ENCODE assay signal across 7 mouse cellular contexts in genomic region chr9:108095518-108095917, GRCm38 (mm10). TPM values are rescaled to one million over a fixed set of nuclear protein-coding genes. Genes with fewer than 3 reads are reported as not detected.
DNase-seq lines count a peak whose midpoint lies in the region; ATAC-seq and TF ChIP-seq lines count a peak whose summit lies in the region.

No protein-coding gene starts in this region.

- TF ChIP-seq CTCF in MEL (IDR thresholded peaks at IDR 0.05 in 2 of 3, conservative IDR thresholded peaks at IDR 0.05 in 1 of 3; ENCODE audit: control insufficient read depth in 1 of 3, insufficient read depth in 1 of 3, low read depth in 2 of 3, low read length in 3 of 3, poor library complexity in 1 of 3, severe bottlenecking in 1 of 3) = peak; percentile 60 to 78 (median 78)
- TF ChIP-seq CTCF in spleen, adult 2 months (IDR thresholded peaks at IDR 0.05; ENCODE audit: extremely low read depth, insufficient read depth, insufficient read length, insufficient replicate concordance) = peak; percentile 62; the same call in 1 of the 2 replicates

- peak overlapping the region; percentile 66 to 77 for H3K4me3 ChIP-seq in MEL (ENCODE audit: control insufficient read depth in 1 of 2, insufficient read depth in 1 of 2, low read depth in 2 of 2, low read length in 2 of 2)
- H3K4me3 ChIP-seq in heart, embryonic 11.5 days (ENCODE audit: low read depth, low read length) = peak overlapping the region; percentile 91
- H3K4me3 ChIP-seq in kidney, embryonic 16.5 days (ENCODE audit: low read length) = peak overlapping the region; percentile 71
- peak overlapping the region; percentile 68 for H3K4me3 ChIP-seq in macrophage (ENCODE audit: inconsistent target)
- H3K4me3 ChIP-seq in spleen, adult 2 months (ENCODE audit: extremely low read depth, insufficient read depth, insufficient read length) = no peak overlapping the region

- H3K27me3 ChIP-seq in MEL (ENCODE audit: control insufficient read depth in 1 of 2, insufficient read depth in 2 of 2, low read length in 2 of 2) = no peaks in the 10 kb centered on the region
- no peaks in the 10 kb centered on the region for H3K27me3 ChIP-seq in heart, embryonic 11.5 days (ENCODE audit: control insufficient read depth, insufficient read depth, low read length)
- no peaks in the 10 kb centered on the region for H3K27me3 ChIP-seq in kidney, embryonic 16.5 days (ENCODE audit: insufficient read depth, low read length)
- no peaks in the 10 kb centered on the region for H3K27me3 ChIP-seq in spleen, adult 2 months (ENCODE audit: control insufficient read depth, insufficient read depth, low read length)

- peak; percentile 82 for TF ChIP-seq RAD21 in MEL (IDR thresholded peaks at IDR 0.05; ENCODE audit: low read depth, low read length)

- no peaks in the 10 kb centered on the region for H3K9me3 ChIP-seq in MEL (replicated peaks; ENCODE audit: insufficient read depth, low read length)
- no peaks in the 10 kb centered on the region for H3K9me3 ChIP-seq in heart, embryonic 11.5 days (replicated peaks; ENCODE audit: control insufficient read depth, low read length)
- no peaks in the 10 kb centered on the region for H3K9me3 ChIP-seq in kidney, embryonic 16.5 days (ENCODE audit: low read length)

- H3K9ac ChIP-seq in MEL (ENCODE audit: control insufficient read depth, low read depth, low read length, poor library complexity, severe bottlenecking) = peak overlapping the region; percentile 69
- H3K9ac ChIP-seq in heart, embryonic 11.5 days (ENCODE audit: low read depth, low read length) = peak overlapping the region; percentile 91
- H3K9ac ChIP-seq in kidney, embryonic 16.5 days (replicated peaks; ENCODE audit: low read length) = peak overlapping the region; percentile 81; the same call in 1 of the 2 replicates

- ATAC-seq in CD4-positive, CD25-positive, alpha-beta regulatory T cell, adult 4 months = peak; percentile 38
- peak; percentile 46 for ATAC-seq in common myeloid progenitor, adult 5-6 weeks (replicated peaks; ENCODE audit: low read depth, poor library complexity, severe bottlenecking)
- no peak for ATAC-seq in heart, embryonic 11.5 days (replicated peaks; ENCODE audit: insufficient number of reproducible peaks, low FRiP score, low TSS enrichment)
- ATAC-seq in kidney, embryonic 16.5 days (ENCODE audit: low FRiP score, low TSS enrichment) = no peak

- H3K4me1 ChIP-seq in MEL (ENCODE audit: control insufficient read depth in 1 of 2, insufficient read depth in 2 of 2, low read length in 2 of 2) = peaks cover 3 to 10% of the 10 kb centered on the region in 2 experiments; a peak in 3 of 4 replicates
- H3K4me1 ChIP-seq in heart, embryonic 11.5 days (ENCODE audit: control insufficient read depth, insufficient read depth, low read length) = peaks cover 24% of the 10 kb centered on the region; the same call in 1 of the 2 replicates
- H3K4me1 ChIP-seq in kidney, embryonic 16.5 days (ENCODE audit: insufficient read depth, low read length) = peaks cover 20% of the 10 kb centered on the region
- peaks cover 3% of the 10 kb centered on the region; the same call in 1 of the 2 replicates for H3K4me1 ChIP-seq in spleen, adult 2 months (ENCODE audit: control insufficient read depth, insufficient read depth, insufficient read length)

- TF ChIP-seq EP300 in MEL (IDR thresholded peaks at IDR 0.05; ENCODE audit: low read depth in 1 of 2, low read length in 2 of 2) = no peak

- 16% methylated on average over 3 of the region's 3 CpGs for WGBS in heart, embryonic 11.5 days (ENCODE audit: insufficient replicate concordance)
- WGBS in kidney, embryonic 16.5 days = 6% methylated on average over 3 of the region's 3 CpGs
- 10% methylated on average over 3 of the region's 3 CpGs for WGBS in macrophage (ENCODE audit: missing documents)
- 10% methylated on average over 3 of the region's 3 CpGs for WGBS in spleen, adult 2 months

- peak; percentile 89 for DNase-seq in MEL (ENCODE audit: low read depth, low spot score)
- DNase-seq in spleen, adult 2 months (ENCODE audit: low read depth in 1 of 2, low spot score in 2 of 2) = peak in 1 of 2 experiments; percentile 50

- peak overlapping the region; percentile 85 for H3K27ac ChIP-seq in MEL (ENCODE audit: control insufficient read depth, low read depth, low read length)
- peak overlapping the region; percentile 68 for H3K27ac ChIP-seq in heart, embryonic 11.5 days (ENCODE audit: low read depth, low read length)
- 0 out of 2 replicates have a peak overlapping the region, but pooled peaks have one; percentile 29 for H3K27ac ChIP-seq in kidney, embryonic 16.5 days (ENCODE audit: low read length)
- H3K27ac ChIP-seq in macrophage = no peak overlapping the region
- H3K27ac ChIP-seq in spleen, adult 2 months (ENCODE audit: insufficient read depth, low read length) = no peak overlapping the region

- TF ChIP-seq POLR2A in MEL (IDR thresholded peaks at IDR 0.05; ENCODE audit: control insufficient read depth in 1 of 2, insufficient read depth in 1 of 2, low read depth in 1 of 2, low read length in 2 of 2, poor library complexity in 1 of 2) = no peak
- TF ChIP-seq POLR2A in spleen, adult 2 months (IDR thresholded peaks at IDR 0.05; ENCODE audit: low read depth, low read length) = no peak

- H3K4me2 ChIP-seq in heart, embryonic 11.5 days = peak overlapping the region; percentile 96
- peak overlapping the region; percentile 79 for H3K4me2 ChIP-seq in kidney, embryonic 16.5 days (replicated peaks; ENCODE audit: low read depth, low read length)

- peaks cover 10% of the 10 kb centered on the region for H3K79me2 ChIP-seq in MEL (ENCODE audit: control insufficient read depth, insufficient read depth, low read length, poor library complexity)
- H3K79me2 ChIP-seq in macrophage (ENCODE audit: inconsistent target) = peaks cover 10% of the 10 kb centered on the region; the same call in 1 of the 2 replicates

- H3K36me3 ChIP-seq in MEL (ENCODE audit: control insufficient read depth in 1 of 2, insufficient read depth in 2 of 2, low read length in 2 of 2) (no peaks in the 10 kb centered on the region; a peak in 1 of 4 replicates), macrophage (ENCODE audit: inconsistent target) (peaks cover 29% of the 10 kb centered on the region)
- peaks cover 9% of the 10 kb centered on the region for H3K36me3 ChIP-seq in heart, embryonic 11.5 days (ENCODE audit: control insufficient read depth, insufficient read depth, low read length)
- peaks cover 21% of the 10 kb centered on the region for H3K36me3 ChIP-seq in kidney, embryonic 16.5 days (ENCODE audit: insufficient read depth, low read length)
- H3K36me3 ChIP-seq in spleen, adult 2 months (ENCODE audit: control insufficient read depth, insufficient read depth, low read length) = peaks cover 21% of the 10 kb centered on the region

RNA-seq across cellular contexts. Expression of gene Apeh, which starts 1.1 kb away (rescaled TPM):
- 10 to 100 TPM; 52.2 to 70.5 TPM for polyA plus RNA-seq in CD4-positive, CD25-positive, alpha-beta regulatory T cell, adult 4 months (2017; shearing (Covaris generic))
- total RNA-seq in MEL (2012; rRNA removed) = 57.5 and 76.1 TPM in 2 replicates
- polyA plus RNA-seq in MEL (2012; ENCODE audit: insufficient read depth in 1 of 2, insufficient read length in 2 of 2, low read depth in 1 of 2, low replicate concordance in 2 of 2, missing spikeins in 1 of 2) (10 to 100 TPM in 1 of 2 experiments, not detected in 1; 69.0 TPM), macrophage (2018) (30.5 to 37.0 TPM (median 32.8 TPM) in 3 replicates)
- total RNA-seq in common myeloid progenitor, adult 5-6 weeks (2017) = 60.8 and 79.3 TPM in 2 replicates
- 64.5 and 70.7 TPM in 2 replicates for polyA plus RNA-seq in heart, embryonic 11.5 days (2014; fragmentation: Nextera tagmentation; extraction: Ambion mirVana)
- polyA plus RNA-seq in kidney, embryonic 16.5 days (2015; fragmentation: Nextera tagmentation; extraction: Ambion mirVana) = 87.8 and 93.0 TPM in 2 replicates
- total RNA-seq in macrophage (2018; cell fraction: chromatin; rRNA removed) = 100 to 1,000 TPM in 15 of 26 experiments, 10 to 100 TPM in 11; 38.8 to 163 (median 114) TPM
- 10 to 100 TPM; 26.4 to 51.2 (median 37.4) TPM for total RNA-seq in macrophage (2018; cell fraction: cytosol; rRNA removed)
- 100 to 1,000 TPM in 1 of 26 experiments, 10 to 100 TPM in 25; 35.1 to 106 (median 59.2) TPM for total RNA-seq in macrophage (2018; cell fraction: nucleus; rRNA removed)
- 136 and 157 TPM in 2 replicates for polyA plus RNA-seq in spleen, adult 2 months (2012; rRNA removed)

RNA-seq across cellular contexts. Expression of gene Rnf123, which starts 12.4 kb away (rescaled TPM):
- 10 to 100 TPM; 68.1 to 87.9 TPM for polyA plus RNA-seq in CD4-positive, CD25-positive, alpha-beta regulatory T cell, adult 4 months (2017; shearing (Covaris generic))
- total RNA-seq in MEL (2012; rRNA removed) = 24.9 and 28.5 TPM in 2 replicates
- polyA plus RNA-seq in MEL (2012; ENCODE audit: insufficient read depth in 1 of 2, insufficient read length in 2 of 2, low read depth in 1 of 2, low replicate concordance in 2 of 2, missing spikeins in 1 of 2) (10 to 100 TPM in 1 of 2 experiments, not detected in 1; 74.8 TPM), macrophage (2018) (16.0 to 22.0 TPM (median 16.5 TPM) in 3 replicates)
- 25.7 and 26.2 TPM in 2 replicates for total RNA-seq in common myeloid progenitor, adult 5-6 weeks (2017)
- polyA plus RNA-seq in heart, embryonic 11.5 days (2014; fragmentation: Nextera tagmentation; extraction: Ambion mirVana) = 23.4 and 27.2 TPM in 2 replicates
- 37.2 and 44.3 TPM in 2 replicates for polyA plus RNA-seq in kidney, embryonic 16.5 days (2015; fragmentation: Nextera tagmentation; extraction: Ambion mirVana)
- total RNA-seq in macrophage (2018; cell fraction: chromatin; rRNA removed) = 100 to 1,000 TPM in 18 of 26 experiments, 10 to 100 TPM in 8; 65.0 to 188 (median 134) TPM
- total RNA-seq in macrophage (2018; cell fraction: cytosol; rRNA removed) = 10 to 100 TPM; 10.6 to 23.2 (median 15.3) TPM
- total RNA-seq in macrophage (2018; cell fraction: nucleus; rRNA removed) = 100 to 1,000 TPM in 1 of 26 experiments, 10 to 100 TPM in 25; 29.7 to 102 (median 56.1) TPM
- 213 and 224 TPM in 2 replicates for polyA plus RNA-seq in spleen, adult 2 months (2012; rRNA removed)

RNA-seq across cellular contexts. Expression of gene Mst1, which starts 15.3 kb away (rescaled TPM):
- polyA plus RNA-seq in CD4-positive, CD25-positive, alpha-beta regulatory T cell, adult 4 months (2017; shearing (Covaris generic)) = 1 to 10 TPM; 1.4 to 1.5 TPM
- total RNA-seq in MEL (2012; rRNA removed) = 1.6 and 4.6 TPM in 2 replicates
- polyA plus RNA-seq in MEL (2012; ENCODE audit: insufficient read depth in 1 of 2, insufficient read length in 2 of 2, low read depth in 1 of 2, low replicate concordance in 2 of 2, missing spikeins in 1 of 2) = 1 to 10 TPM in 1 of 2 experiments, not detected in 1; 10.0 TPM
- not detected in 2 replicates for total RNA-seq in common myeloid progenitor, adult 5-6 weeks (2017)
- polyA plus RNA-seq in heart, embryonic 11.5 days (2014; fragmentation: Nextera tagmentation; extraction: Ambion mirVana) = 1.4 and 1.8 TPM in 2 replicates
- 0.10 and 0.21 TPM in 2 replicates for polyA plus RNA-seq in kidney, embryonic 16.5 days (2015; fragmentation: Nextera tagmentation; extraction: Ambion mirVana)
- 1 to 10 TPM in 8 of 26 experiments, under 1 TPM in 7, not detected in 11; 0.33 to 2.5 (median 1.2) TPM for total RNA-seq in macrophage (2018; cell fraction: chromatin; rRNA removed)
- total RNA-seq in macrophage (2018; cell fraction: cytosol; rRNA removed) = under 1 TPM in 25 of 26 experiments, not detected in 1; 0.06 to 0.41 (median 0.26) TPM
- 1 to 10 TPM in 2 of 26 experiments, under 1 TPM in 13, not detected in 11; 0.26 to 3.2 (median 0.58) TPM for total RNA-seq in macrophage (2018; cell fraction: nucleus; rRNA removed)
- polyA plus RNA-seq in macrophage (2018) = 0.09 to 0.19 TPM in 2 of 3 replicates, not detected in the other
- polyA plus RNA-seq in spleen, adult 2 months (2012; rRNA removed) = 1.5 and 1.6 TPM in 2 replicates

RNA-seq across cellular contexts. Expression of gene Amigo3, which starts 42.6 kb away (rescaled TPM):
- 1 to 10 TPM; 2.0 to 2.8 TPM for polyA plus RNA-seq in CD4-positive, CD25-positive, alpha-beta regulatory T cell, adult 4 months (2017; shearing (Covaris generic))
- 1.2 and 2.2 TPM in 2 replicates for total RNA-seq in MEL (2012; rRNA removed)
- polyA plus RNA-seq in MEL (2012; ENCODE audit: insufficient read depth in 1 of 2, insufficient read length in 2 of 2, low read depth in 1 of 2, low replicate concordance in 2 of 2, missing spikeins in 1 of 2) = 1 to 10 TPM in 1 of 2 experiments, not detected in 1; 3.4 TPM
- 0.49 and 3.3 TPM in 2 replicates for total RNA-seq in common myeloid progenitor, adult 5-6 weeks (2017)
- polyA plus RNA-seq in heart, embryonic 11.5 days (2014; fragmentation: Nextera tagmentation; extraction: Ambion mirVana) = 1.1 and 1.9 TPM in 2 replicates
- polyA plus RNA-seq in kidney, embryonic 16.5 days (2015; fragmentation: Nextera tagmentation; extraction: Ambion mirVana) = 2.9 and 3.3 TPM in 2 replicates
- 1 to 10 TPM; 1.0 to 7.7 (median 3.6) TPM for total RNA-seq in macrophage (2018; cell fraction: chromatin; rRNA removed)
- 1 to 10 TPM in 11 of 26 experiments, under 1 TPM in 15; 0.19 to 2.2 (median 0.80) TPM for total RNA-seq in macrophage (2018; cell fraction: cytosol; rRNA removed)
- total RNA-seq in macrophage (2018; cell fraction: nucleus; rRNA removed) = 1 to 10 TPM in 22 of 26 experiments, under 1 TPM in 4; 0.44 to 5.4 (median 2.8) TPM
- 0.29 to 1.1 TPM (median 0.97 TPM) in 3 replicates for polyA plus RNA-seq in macrophage (2018)
- polyA plus RNA-seq in spleen, adult 2 months (2012; rRNA removed) = 2.2 and 2.8 TPM in 2 replicates

RNA-seq across cellular contexts. Expression of gene Gmppb, which starts 46.5 kb away (rescaled TPM):
- 10 to 100 TPM; 18.0 to 25.0 TPM for polyA plus RNA-seq in CD4-positive, CD25-positive, alpha-beta regulatory T cell, adult 4 months (2017; shearing (Covaris generic))
- 38.1 and 50.4 TPM in 2 replicates for total RNA-seq in MEL (2012; rRNA removed)
- polyA plus RNA-seq in MEL (2012; ENCODE audit: insufficient read depth in 1 of 2, insufficient read length in 2 of 2, low read depth in 1 of 2, low replicate concordance in 2 of 2, missing spikeins in 1 of 2) = 10 to 100 TPM in 1 of 2 experiments, not detected in 1; 26.2 TPM
- 10.7 and 13.0 TPM in 2 replicates for total RNA-seq in common myeloid progenitor, adult 5-6 weeks (2017)
- polyA plus RNA-seq in heart, embryonic 11.5 days (2014; fragmentation: Nextera tagmentation; extraction: Ambion mirVana) = 24.0 and 24.5 TPM in 2 replicates
- polyA plus RNA-seq in kidney, embryonic 16.5 days (2015; fragmentation: Nextera tagmentation; extraction: Ambion mirVana) = 30.9 and 32.4 TPM in 2 replicates
- total RNA-seq in macrophage (2018; cell fraction: chromatin; rRNA removed) = 10 to 100 TPM in 19 of 26 experiments, 1 to 10 TPM in 7; 3.2 to 57.3 (median 15.9) TPM
- 10 to 100 TPM in 16 of 26 experiments, 1 to 10 TPM in 10; 5.9 to 42.7 (median 13.9) TPM for total RNA-seq in macrophage (2018; cell fraction: cytosol; rRNA removed)
- 10 to 100 TPM in 20 of 26 experiments, 1 to 10 TPM in 6; 4.1 to 37.0 (median 19.9) TPM for total RNA-seq in macrophage (2018; cell fraction: nucleus; rRNA removed)
- polyA plus RNA-seq in macrophage (2018) = 5.4 to 20.7 TPM (median 8.9 TPM) in 3 replicates
- 11.6 and 13.5 TPM in 2 replicates for polyA plus RNA-seq in spleen, adult 2 months (2012; rRNA removed)

Comparison
In these comparisons a context has a peak if more than half of its experiments do, and no peak if none do; other contexts are left out.
1. ATAC-seq: peak in CD4-positive, CD25-positive, alpha-beta regulatory T cell, adult 4 months (single experiment) and common myeloid progenitor, adult 5-6 weeks (single experiment); none in heart, embryonic 11.5 days (single experiment) and kidney, embryonic 16.5 days (single experiment).
2. H3K27ac ChIP-seq: peak in MEL (single experiment), heart, embryonic 11.5 days (single experiment) and kidney, embryonic 16.5 days (single experiment); none in macrophage (single experiment) and spleen, adult 2 months (single experiment).
3. Peak in every context shown above with its lines, with median percentiles within 50 percentile points of each other: H3K9ac ChIP-seq.